Mouse (Mus musculus) right cerebral cortex, postnatal 14 days (tissue): ENCODE data around the gene Egfem1.

ENCODE experiments used
- DNase-seq: peaks from one replicate; pipeline ENCODE4 v3.0.0; 2022

Gene Egfem1

GRCm38 (mm10) chr3:29081952-29082295 is at the start of gene Egfem1:
TSS of gene Egfem1 (plus strand) at chr3:29082023.
- no peak for DNase-seq

GRCm38 (mm10) chr3:29033107-29033506 is 48.7 kb upstream of the Egfem1 start:
- DNase-seq, result no peak

GRCm38 (mm10) chr3:29036146-29036545 is 45.7 kb upstream of the Egfem1 start:
- peak; percentile 17 for DNase-seq

- no peak for DNase-seq
These were observed 45.2 kb upstream of the Egfem1 start for GRCm38 (mm10) chr3:29036620-29037019.

- DNase-seq, result no peak
These were observed 41.8 kb upstream of the Egfem1 start for GRCm38 (mm10) chr3:29040064-29040463.

- no peak for DNase-seq
These were observed 35.5 kb upstream of the Egfem1 start for GRCm38 (mm10) chr3:29046281-29046680.

GRCm38 (mm10) chr3:29047273-29047932 is 34.4 kb upstream of the Egfem1 start:
- no peak for DNase-seq

- DNase-seq, result no peak
These were observed 18.7 kb upstream of the Egfem1 start for GRCm38 (mm10) chr3:29063156-29063555.

GRCm38 (mm10) chr3:29068428-29069098 is 13.3 kb upstream of the Egfem1 start:
- DNase-seq, result no peak

- no peak for DNase-seq
These were observed 10.5 kb upstream of the Egfem1 start for GRCm38 (mm10) chr3:29071315-29071714.

- DNase-seq, result peak; percentile 10
These were observed 306 bp upstream of the Egfem1 start for GRCm38 (mm10) chr3:29081517-29081916.

GRCm38 (mm10) chr3:29082296-29082995 is 623 bp downstream of the Egfem1 start:
- peak; percentile 48 for DNase-seq

GRCm38 (mm10) chr3:29082996-29083350 is 1.1 kb downstream of the Egfem1 start:
- DNase-seq, result no peak

- DNase-seq, result no peak
These were observed 16.6 kb downstream of the Egfem1 start for GRCm38 (mm10) chr3:29098467-29098866.

- no peak for DNase-seq
These were observed 24.3 kb downstream of the Egfem1 start for GRCm38 (mm10) chr3:29106016-29106723.

- DNase-seq, result no peak
These were observed 25.3 kb downstream of the Egfem1 start for GRCm38 (mm10) chr3:29107134-29107533.

- no peak for DNase-seq
These were observed 28.5 kb downstream of the Egfem1 start for GRCm38 (mm10) chr3:29110321-29110720.

- DNase-seq, result no peak
These were observed 32.7 kb downstream of the Egfem1 start for GRCm38 (mm10) chr3:29114517-29114916.

- no peak for DNase-seq
These were observed 35.6 kb downstream of the Egfem1 start for GRCm38 (mm10) chr3:29117379-29117778.

- no peak for DNase-seq
These were observed 40.7 kb downstream of the Egfem1 start for GRCm38 (mm10) chr3:29122556-29122955.

GRCm38 (mm10) chr3:29132054-29132931 is 50.5 kb downstream of the Egfem1 start:
- DNase-seq, result no peak

GRCm38 (mm10) chr3:29134509-29134908 is 52.7 kb downstream of the Egfem1 start:
- no peak for DNase-seq
